Mouse (Mus musculus): Measurements from ENCODE around the gene Rspo3.

Rspo3 gene

GRCm38 (mm10) chr10:29535546-29536260 is at the start of gene Rspo3:
TSS of gene Rspo3 (minus strand) at chr10:29535867.
- peak in 1 of 2 experiments; percentile 24 for DNase-seq (ENCODE audit: low spot score in 2 of 2)

- no peak for DNase-seq (ENCODE audit: low spot score in 2 of 2)
Measured at GRCm38 (mm10) chr10:29581940-29582339, 46.3 kb upstream of the Rspo3 start.

GRCm38 (mm10) chr10:29581476-29581875 is 45.8 kb upstream of the Rspo3 start:
- DNase-seq (ENCODE audit: low spot score in 2 of 2), result no peak

- no peak for DNase-seq (ENCODE audit: low spot score in 2 of 2)
Measured at GRCm38 (mm10) chr10:29555983-29556382, 20.3 kb upstream of the Rspo3 start.

GRCm38 (mm10) chr10:29554365-29554764 is 18.7 kb upstream of the Rspo3 start:
- DNase-seq (ENCODE audit: low spot score in 2 of 2), result no peak

GRCm38 (mm10) chr10:29542982-29543381 is 7.3 kb upstream of the Rspo3 start:
- DNase-seq (ENCODE audit: low spot score in 2 of 2), result no peak

GRCm38 (mm10) chr10:29539516-29539915 is 3.8 kb upstream of the Rspo3 start:
- DNase-seq (ENCODE audit: low spot score in 2 of 2), result no peak

GRCm38 (mm10) chr10:29538791-29539190 is 3.1 kb upstream of the Rspo3 start:
- no peak for DNase-seq (ENCODE audit: low spot score in 2 of 2)

GRCm38 (mm10) chr10:29534830-29535227 is 838 bp downstream of the Rspo3 start:
- no peak for DNase-seq (ENCODE audit: low spot score in 2 of 2)

GRCm38 (mm10) chr10:29533846-29534829 is 1.5 kb downstream of the Rspo3 start:
- DNase-seq (ENCODE audit: low spot score in 2 of 2), result no peak

GRCm38 (mm10) chr10:29532821-29533715 is 2.6 kb downstream of the Rspo3 start:
- DNase-seq (ENCODE audit: low spot score in 2 of 2), result peak; percentile 67 to 78

- DNase-seq (ENCODE audit: low spot score in 2 of 2), result no peak
Measured at GRCm38 (mm10) chr10:29513563-29513962, 22.1 kb downstream of the Rspo3 start.

- no peak for DNase-seq (ENCODE audit: low spot score in 2 of 2)
Measured at GRCm38 (mm10) chr10:29508167-29508566, 27.5 kb downstream of the Rspo3 start.

GRCm38 (mm10) chr10:29497205-29497822 is 38.4 kb downstream of the Rspo3 start:
- no peak for DNase-seq (ENCODE audit: low spot score in 2 of 2)

GRCm38 (mm10) chr10:29493996-29494395 is 41.7 kb downstream of the Rspo3 start:
- no peak for DNase-seq (ENCODE audit: low spot score in 2 of 2)

- no peak for DNase-seq (ENCODE audit: low spot score in 2 of 2)
Measured at GRCm38 (mm10) chr10:29480945-29481344, 54.7 kb downstream of the Rspo3 start.

- DNase-seq (ENCODE audit: low spot score in 2 of 2), result no peak
Measured at GRCm38 (mm10) chr10:29479401-29479800, 56.3 kb downstream of the Rspo3 start.

- no peak for DNase-seq (ENCODE audit: low spot score in 2 of 2)
Measured at GRCm38 (mm10) chr10:29470454-29470853, 65.2 kb downstream of the Rspo3 start.

GRCm38 (mm10) chr10:29460100-29460499 is 75.6 kb downstream of the Rspo3 start:
- DNase-seq (ENCODE audit: low spot score in 2 of 2), result no peak

GRCm38 (mm10) chr10:29459632-29460031 is 76.0 kb downstream of the Rspo3 start:
- DNase-seq (ENCODE audit: low spot score in 2 of 2), result no peak

GRCm38 (mm10) chr10:29445076-29445475 is 90.6 kb downstream of the Rspo3 start:
- no peak for DNase-seq (ENCODE audit: low spot score in 2 of 2)

Data from urinary bladder, postnatal 4 days (tissue).